In the genomic region with DNA sequence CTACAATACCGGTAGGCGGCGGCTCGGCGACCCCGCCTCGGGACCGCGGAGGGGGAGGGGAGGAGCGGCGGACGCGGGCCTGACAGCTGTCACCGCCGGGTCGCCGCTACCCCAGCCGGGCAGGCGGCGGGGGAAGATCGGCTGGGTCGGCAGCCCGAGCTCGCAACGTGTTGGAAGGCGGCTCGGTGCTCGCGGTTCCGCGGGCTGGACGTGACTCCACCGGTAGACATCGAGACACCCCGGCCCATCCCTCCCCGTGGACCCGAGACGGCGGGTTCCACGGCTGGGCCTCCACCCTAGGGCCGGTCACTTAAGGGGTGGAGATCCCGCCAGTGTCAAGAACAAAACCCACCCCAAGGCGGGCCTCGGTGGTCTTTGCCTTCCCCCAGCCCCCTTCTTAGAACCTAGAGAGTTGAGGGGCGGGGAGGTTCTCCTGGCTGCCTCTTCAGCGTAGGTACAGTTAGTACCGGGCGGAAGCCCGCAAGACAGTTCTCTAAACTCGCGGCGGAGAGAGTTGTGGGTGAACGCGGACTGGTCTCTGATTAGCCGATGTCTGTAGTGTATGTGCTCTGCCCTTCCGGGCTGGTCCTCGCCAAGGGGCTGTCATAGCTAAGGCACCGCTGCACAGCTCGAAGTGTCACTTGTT, we compare ENCODE assay signal across 1 mouse cellular context.
TF ChIP-seq lines count a peak whose summit lies in the region.

No protein-coding gene starts in this region.

TF ChIP-seq in CH12.LX, 34 proteins besides CTCF, POLR2A, EP300 and RAD21 (continued from another document):
- TF ChIP-seq SIN3A (IDR thresholded peaks at IDR 0.05; ENCODE audit: low read length) (0 out of 2 replicates have a peak, but pooled peaks have one; percentile 75), ZMIZ1 (IDR thresholded peaks at IDR 0.05; ENCODE audit: low read depth, low read length) (no peak), HCFC1 (IDR thresholded peaks at IDR 0.05; ENCODE audit: low read depth, low read length) (0 out of 2 replicates have a peak, but pooled peaks have one; percentile 2), CHD2 (IDR thresholded peaks at IDR 0.05; ENCODE audit: low read length) (0 out of 2 replicates have a peak, but pooled peaks have one; percentile 23), UBTF (IDR thresholded peaks at IDR 0.05; ENCODE audit: low read depth, low read length) (peak; percentile 88), BHLHE40 (IDR thresholded peaks at IDR 0.05; ENCODE audit: low read depth, low read length) (no peak), GABPA (IDR thresholded peaks at IDR 0.05; ENCODE audit: insufficient replicate concordance, low read depth, low read length) (no peak), ETS1 (conservative IDR thresholded peaks at IDR 0.05; ENCODE audit: low read depth, low read length) (no peak), JUN (IDR thresholded peaks at IDR 0.05; ENCODE audit: insufficient read depth, low read depth, low read length) (no peak)
